Mouse (Mus musculus) thymus, adult 2 months (tissue): ENCODE measurements around the gene Rmdn2.

Experiments used
- CTCF ChIP-seq: fragments of 200-500 bp; IDR thresholded peaks from 2 replicates; pipeline ENCODE4 v1.5.1; 2012; ENCODE audit warnings: mild to moderate bottlenecking, control low read depth, low read length, moderate library complexity, borderline replicate concordance; ENCODE audit not compliant: control insufficient read depth, poor library complexity, insufficient read depth; ENCODE audit errors: extremely low read depth
- POLR2A ChIP-seq: fragments of 200-500 bp; IDR thresholded peaks from 2 replicates; pipeline ENCODE4 v1.6.1; 2012; ENCODE audit warnings: mild to moderate bottlenecking, low read length, control low read depth, moderate library complexity; ENCODE audit not compliant: control insufficient read depth, poor library complexity, insufficient read depth; ENCODE audit errors: extremely low read depth

DNA sequence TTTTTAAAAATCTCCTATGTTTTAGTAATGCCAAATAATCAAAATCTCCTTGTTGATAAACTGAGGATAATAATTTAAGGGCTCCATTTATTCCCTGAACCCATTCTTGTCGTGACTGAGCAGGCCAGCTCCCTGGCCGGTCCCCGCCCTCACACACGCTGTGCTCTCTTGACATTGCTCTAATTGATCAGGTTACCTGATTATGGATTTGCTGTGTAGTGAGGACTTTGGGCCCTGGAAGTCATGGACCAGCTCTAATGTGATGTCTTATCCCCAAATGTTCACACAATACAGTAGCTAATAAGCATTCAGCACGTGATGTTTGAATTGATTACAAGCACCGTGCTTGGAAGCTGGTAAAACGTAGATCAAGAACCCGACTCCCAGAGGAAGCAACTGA lies 47.2 kb downstream of the Rmdn2 start:
- TF ChIP-seq CTCF (no peak), POLR2A (no peak)
